Mouse (Mus musculus): ENCODE data around the gene Gal. TPM values are rescaled to one million over a fixed set of nuclear protein-coding genes. Genes with fewer than 3 reads are reported as not detected.

Gene Gal
- polyA plus RNA-seq, 1 experiment from 2014 or later, result 33.2 TPM

GRCm38 (mm10) chr19:3436840-3437239 lies 22.5 kb upstream of the Gal start:
- no peak overlapping the region for H3K27ac ChIP-seq
- no peak for ATAC-seq (ENCODE audit: low FRiP score)
- 59% methylated on average over 9 of the region's 9 CpGs for WGBS

DNA sequence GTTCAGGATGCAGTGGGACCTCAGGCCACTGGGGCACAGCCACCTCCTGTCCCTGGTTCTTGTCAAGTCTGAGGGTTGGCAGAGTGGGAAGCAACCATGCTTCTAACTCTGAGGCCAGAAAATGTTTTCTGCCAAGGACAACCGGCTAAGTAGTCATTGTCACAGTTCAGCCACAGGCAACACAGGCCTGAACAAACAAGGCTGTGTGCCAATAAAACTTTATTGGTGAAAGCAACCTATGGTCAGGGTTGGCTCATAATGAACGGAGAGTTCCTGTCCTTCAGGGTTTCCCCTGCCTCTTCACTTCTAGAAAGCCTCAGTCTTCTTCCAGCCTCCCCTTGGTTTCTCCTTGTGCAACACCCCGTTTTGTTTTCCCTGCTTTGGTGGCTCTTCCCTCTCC lies 21.5 kb upstream of the Gal start:
- H3K27me3 ChIP-seq, result 0 out of 2 replicates have a peak, but pooled peaks cover 15% of the 10 kb centered on the region
- 92% methylated on average over 3 of the region's 3 CpGs for WGBS
- H3K27ac ChIP-seq, result no peak overlapping the region

More at GRCm38 (mm10) chr19:3436840-3437239, 22.5 kb upstream of the Gal start:
- Histone ChIP-seq H3K27me3 (0 out of 2 replicates have a peak, but pooled peaks cover 15% of the 10 kb centered on the region), H3K4me3 (no peak overlapping the region), H3K4me1 (replicated peaks) (peaks cover 12% of the 10 kb centered on the region), H3K9me3 (no peaks in the 10 kb centered on the region), H3K36me3 (no peaks in the 10 kb centered on the region), H3K4me2 (no peak overlapping the region), H3K9ac (no peak overlapping the region)

DNA sequence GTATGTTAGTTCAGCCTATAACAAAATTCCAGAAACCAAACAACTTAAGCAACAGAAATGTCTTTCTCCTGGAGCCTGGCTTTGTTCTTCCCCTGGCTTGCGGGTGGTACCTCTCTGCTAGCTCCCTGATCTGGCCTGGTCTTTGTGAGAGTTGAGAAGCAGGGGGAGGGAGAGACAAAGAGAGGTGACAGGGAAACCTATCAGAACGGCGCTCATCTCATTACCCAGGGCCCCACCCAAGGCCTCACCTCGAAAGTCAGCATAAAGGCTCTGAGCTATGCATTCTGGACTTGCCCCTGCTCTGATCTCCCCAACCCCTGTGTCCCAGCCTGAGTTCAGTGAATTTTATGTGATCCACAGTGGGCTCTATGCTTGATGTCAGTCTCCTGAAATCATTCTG lies 20.3 kb upstream of the Gal start:
- Histone ChIP-seq H3K4me2 (no peak overlapping the region), H3K9ac (no peak overlapping the region), H3K27me3 (0 out of 2 replicates have a peak, but pooled peaks cover 15% of the 10 kb centered on the region), H3K4me1 (replicated peaks) (no peaks in the 10 kb centered on the region), H3K36me3 (no peaks in the 10 kb centered on the region), H3K27ac (no peak overlapping the region), H3K4me3 (no peak overlapping the region), H3K9me3 (no peaks in the 10 kb centered on the region)
- ATAC-seq (ENCODE audit: low FRiP score), result no peak
- 42% methylated on average over 4 of the region's 4 CpGs for WGBS

More for the DNA sequence above, 21.5 kb upstream of the Gal start:
- Histone ChIP-seq H3K9ac (no peak overlapping the region), H3K4me2 (no peak overlapping the region), H3K4me3 (no peak overlapping the region), H3K36me3 (no peaks in the 10 kb centered on the region), H3K4me1 (replicated peaks) (peaks cover 7% of the 10 kb centered on the region), H3K9me3 (no peaks in the 10 kb centered on the region)
- ATAC-seq (ENCODE audit: low FRiP score), result no peak

DNA sequence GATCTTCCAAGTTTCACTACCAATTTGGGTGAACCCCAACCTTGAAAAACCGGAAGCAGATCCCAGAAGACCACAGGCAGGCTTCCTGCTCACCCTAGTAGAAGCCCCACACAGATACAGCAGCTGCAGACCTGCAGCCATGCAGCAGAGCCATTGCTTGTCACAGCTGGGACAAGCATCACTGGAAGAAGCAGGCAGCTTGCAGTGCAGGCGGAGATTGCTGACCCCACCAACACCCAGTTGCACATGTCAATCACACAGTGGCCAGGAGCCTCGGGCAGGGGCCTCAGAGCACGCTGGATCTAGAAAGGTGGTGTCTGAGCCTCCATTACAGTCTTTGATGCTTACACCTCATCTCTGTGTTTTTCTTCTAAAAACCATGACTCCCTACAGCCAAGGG lies 19.8 kb upstream of the Gal start:
- no peaks in the 10 kb centered on the region for H3K36me3 ChIP-seq
- H3K4me1 ChIP-seq (replicated peaks), result peaks cover 5% of the 10 kb centered on the region
- no peak overlapping the region for H3K27ac ChIP-seq
- H3K27me3 ChIP-seq, result 0 out of 2 replicates have a peak, but pooled peaks cover 12% of the 10 kb centered on the region
- 40% methylated on average over 4 of the region's 4 CpGs for WGBS
- no peak overlapping the region for H3K4me2 ChIP-seq
- ATAC-seq (ENCODE audit: low FRiP score), result no peak
- H3K4me3 ChIP-seq, result no peak overlapping the region
- H3K9ac ChIP-seq, result no peak overlapping the region
- H3K9me3 ChIP-seq, result no peaks in the 10 kb centered on the region

- H3K27me3 ChIP-seq, result no peaks in the 10 kb centered on the region
- no peaks in the 10 kb centered on the region for H3K9me3 ChIP-seq
- no peak overlapping the region for H3K4me3 ChIP-seq
- 83% methylated on average over 1 of the region's 2 CpGs for WGBS
- no peak for ATAC-seq (ENCODE audit: low FRiP score)
- H3K27ac ChIP-seq, result no peak overlapping the region
- no peaks in the 10 kb centered on the region for H3K36me3 ChIP-seq
- H3K4me1 ChIP-seq (replicated peaks), result peaks cover 15% of the 10 kb centered on the region
- H3K4me2 ChIP-seq, result no peak overlapping the region
- H3K9ac ChIP-seq, result no peak overlapping the region
Observed at GRCm38 (mm10) chr19:3431969-3432368, 17.6 kb upstream of the Gal start.

DNA sequence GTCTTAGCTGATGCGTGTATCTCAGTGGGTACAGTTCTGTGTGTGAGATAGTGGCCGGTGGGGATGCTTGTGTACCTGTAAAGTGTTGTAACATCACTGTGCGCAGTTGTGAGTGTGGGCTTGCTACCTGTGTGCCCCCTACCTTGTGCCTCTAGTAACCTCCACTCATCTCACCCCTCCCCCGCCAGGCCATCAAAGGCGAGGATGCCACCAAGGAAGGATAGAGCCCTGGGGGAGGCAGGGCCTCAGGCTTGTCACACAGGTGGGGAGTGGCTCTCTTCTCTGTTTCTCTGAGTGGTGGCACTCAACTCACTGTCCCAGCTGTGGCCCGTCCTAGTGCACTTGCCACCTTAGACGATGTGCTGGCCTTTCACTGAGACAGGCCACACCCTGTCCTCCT lies 16.7 kb upstream of the Gal start:
- no peak overlapping the region for H3K9ac ChIP-seq
- 0 out of 2 replicates have a peak, but pooled peaks have one; percentile 40 for ATAC-seq (ENCODE audit: low FRiP score)
- no peak overlapping the region for H3K27ac ChIP-seq
- no peak overlapping the region for H3K4me3 ChIP-seq
- H3K4me2 ChIP-seq, result no peak overlapping the region
- no peaks in the 10 kb centered on the region for H3K36me3 ChIP-seq
- no peaks in the 10 kb centered on the region for H3K9me3 ChIP-seq
- H3K27me3 ChIP-seq, result no peaks in the 10 kb centered on the region
- WGBS, result 76% methylated on average over 7 of the region's 7 CpGs
- H3K4me1 ChIP-seq (replicated peaks), result peaks cover 15% of the 10 kb centered on the region

GRCm38 (mm10) chr19:3429156-3429816 lies 14.9 kb upstream of the Gal start:
- Histone ChIP-seq H3K4me3 (no peak overlapping the region), H3K9me3 (no peaks in the 10 kb centered on the region), H3K36me3 (no peaks in the 10 kb centered on the region), H3K4me2 (no peak overlapping the region), H3K9ac (peak overlapping the region; percentile 39; the same call in 1 of the 2 replicates), H3K27ac (peak overlapping the region; percentile 60), H3K27me3 (no peaks in the 10 kb centered on the region), H3K4me1 (replicated peaks) (peaks cover 15% of the 10 kb centered on the region)
- ATAC-seq (ENCODE audit: low FRiP score), result no peak; the same call in 1 of the 2 replicates
- WGBS, result 42% methylated on average over 7 of the region's 7 CpGs

- Histone ChIP-seq H3K9ac (peak overlapping the region; percentile 56), H3K27ac (no peak overlapping the region), H3K36me3 (no peaks in the 10 kb centered on the region), H3K4me1 (replicated peaks) (peaks cover 15% of the 10 kb centered on the region), H3K9me3 (no peaks in the 10 kb centered on the region), H3K4me3 (no peak overlapping the region), H3K27me3 (no peaks in the 10 kb centered on the region), H3K4me2 (no peak overlapping the region)
- no peak for ATAC-seq (ENCODE audit: low FRiP score)
- WGBS, result 76% methylated on average over 15 of the region's 15 CpGs
Observed at GRCm38 (mm10) chr19:3428057-3428830, 13.9 kb upstream of the Gal start.

DNA sequence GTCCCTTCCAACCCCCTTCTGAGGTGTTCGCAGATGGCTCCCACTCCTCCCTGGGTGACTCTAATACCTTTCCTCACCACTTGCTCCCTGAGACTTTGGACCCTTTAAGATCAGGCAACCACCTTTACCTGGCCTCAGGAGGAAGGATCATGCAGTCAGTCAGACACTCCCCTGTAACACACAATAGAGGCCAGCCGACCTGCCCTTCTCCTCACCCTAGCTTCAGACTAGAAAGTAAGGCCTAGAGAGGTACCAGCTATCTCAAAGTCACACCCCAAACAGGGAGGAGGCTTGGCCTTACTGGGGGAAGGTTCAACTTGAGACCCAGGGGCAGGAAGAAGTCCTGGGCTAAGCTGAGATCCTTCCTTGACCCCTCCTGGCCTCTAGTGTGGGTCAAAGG lies 9.9 kb upstream of the Gal start:
- Histone ChIP-seq H3K4me3 (no peak overlapping the region), H3K27ac (no peak overlapping the region), H3K4me2 (no peak overlapping the region), H3K9me3 (no peaks in the 10 kb centered on the region), H3K36me3 (no peaks in the 10 kb centered on the region), H3K4me1 (replicated peaks) (peaks cover 11% of the 10 kb centered on the region), H3K27me3 (no peaks in the 10 kb centered on the region), H3K9ac (no peak overlapping the region)
- WGBS, result 83% methylated on average over 2 of the region's 2 CpGs
- ATAC-seq (ENCODE audit: low FRiP score), result no peak

DNA sequence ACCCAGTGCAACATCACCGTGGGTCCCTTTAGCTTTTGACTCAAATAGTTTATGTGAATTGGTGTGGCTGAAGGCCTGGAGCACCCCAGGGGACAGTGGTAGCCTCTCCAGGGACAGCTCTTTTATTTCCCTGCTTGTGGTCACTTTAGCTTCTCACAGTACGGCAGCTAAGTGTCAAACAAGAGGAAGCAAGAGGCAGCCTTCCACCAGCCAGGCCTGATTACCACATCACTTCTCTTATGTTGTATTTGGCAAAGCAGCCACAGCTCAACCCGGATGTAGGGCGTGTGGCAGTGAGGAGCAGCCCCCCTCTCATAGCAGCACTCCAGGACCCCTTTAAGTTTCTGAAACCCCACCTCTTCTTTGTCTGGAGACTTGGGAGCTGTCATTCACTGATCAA lies 8.6 kb upstream of the Gal start:
- Histone ChIP-seq H3K9ac (no peak overlapping the region), H3K9me3 (no peaks in the 10 kb centered on the region), H3K4me2 (no peak overlapping the region), H3K4me3 (no peak overlapping the region), H3K36me3 (no peaks in the 10 kb centered on the region), H3K27me3 (no peaks in the 10 kb centered on the region), H3K27ac (no peak overlapping the region), H3K4me1 (replicated peaks) (0 out of 2 replicates have a peak, but pooled peaks cover 1% of the 10 kb centered on the region)
- 58% methylated on average over 4 of the region's 4 CpGs for WGBS
- ATAC-seq (ENCODE audit: low FRiP score), result no peak

GRCm38 (mm10) chr19:3422488-3422887 lies 8.1 kb upstream of the Gal start:
- no peak overlapping the region for H3K9ac ChIP-seq
- ATAC-seq (ENCODE audit: low FRiP score), result no peak
- H3K27me3 ChIP-seq, result no peaks in the 10 kb centered on the region
- H3K9me3 ChIP-seq, result no peaks in the 10 kb centered on the region
- H3K4me1 ChIP-seq (replicated peaks), result no peaks in the 10 kb centered on the region
- WGBS, result 24% methylated on average over 6 of the region's 6 CpGs
- H3K4me2 ChIP-seq, result no peak overlapping the region
- no peaks in the 10 kb centered on the region for H3K36me3 ChIP-seq
- no peak overlapping the region for H3K4me3 ChIP-seq
- H3K27ac ChIP-seq, result no peak overlapping the region

DNA sequence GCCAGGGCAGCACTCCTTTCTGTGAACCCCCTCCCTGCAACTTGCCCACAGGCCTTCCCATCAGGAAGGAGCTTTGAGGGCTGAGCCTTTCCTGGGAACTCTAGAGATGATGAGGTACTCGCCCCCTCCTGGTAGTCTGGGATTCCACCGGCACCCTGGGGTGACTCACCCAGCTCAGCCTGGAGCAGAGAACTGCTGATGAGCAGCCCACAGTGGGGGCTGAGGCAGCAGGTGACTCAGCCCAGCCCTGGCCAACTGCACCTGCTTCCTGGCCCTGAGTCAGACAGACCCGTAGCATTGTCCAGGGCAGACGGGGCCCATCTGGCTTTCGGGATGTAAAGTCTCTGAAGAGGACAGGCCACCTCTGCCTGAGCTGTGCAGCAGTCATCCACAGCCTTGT lies 4.9 kb upstream of the Gal start:
- H3K27ac ChIP-seq, result no peak overlapping the region
- H3K4me1 ChIP-seq (replicated peaks), result peaks cover 4% of the 10 kb centered on the region
- no peaks in the 10 kb centered on the region for H3K36me3 ChIP-seq
- no peak overlapping the region for H3K9ac ChIP-seq
- 46% methylated on average over 5 of the region's 5 CpGs for WGBS
- no peak overlapping the region for H3K4me3 ChIP-seq
- peaks cover 25% of the 10 kb centered on the region for H3K27me3 ChIP-seq
- no peak overlapping the region for H3K4me2 ChIP-seq
- H3K9me3 ChIP-seq, result no peaks in the 10 kb centered on the region
- 0 out of 2 replicates have a peak, but pooled peaks have one; percentile 61 for ATAC-seq (ENCODE audit: low FRiP score)

Data from hindbrain, embryonic 13.5 days (tissue).